Mouse (Mus musculus): ENCODE results near the gene Olfr659. TPM values are rescaled to one million over a fixed set of nuclear protein-coding genes. Genes with fewer than 3 reads are reported as not detected.

Gene Olfr659
- total and polyA plus RNA-seq, 3 experiments = not detected

DNA sequence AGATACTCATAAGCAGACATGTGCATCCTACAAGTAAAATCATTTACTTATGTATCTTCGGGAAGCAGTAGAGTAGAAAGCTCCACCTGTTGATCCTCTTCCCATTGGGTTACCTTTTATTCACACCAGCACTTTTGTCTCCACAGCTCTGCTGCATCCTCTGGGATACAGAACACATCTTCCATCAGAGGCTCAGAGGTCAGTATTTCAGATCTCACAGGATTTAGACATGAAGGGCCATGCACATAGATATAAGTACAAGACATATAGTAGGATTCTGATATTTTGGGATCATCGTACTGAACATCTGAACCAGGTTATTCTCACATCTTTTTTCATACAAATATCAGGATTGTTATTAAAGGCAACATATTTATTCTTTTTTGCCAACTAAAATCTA, 19.6 kb downstream of the Olfr659 start, which contains the start of gene Olfr661:
TSS of gene Olfr661 (plus strand) at position 301 of the 400 bp plus-strand sequence.
- no peaks in the 10 kb centered on the region for H3K27me3 ChIP-seq (ENCODE audit: control insufficient read depth in 1 of 2, insufficient read depth in 2 of 2, low read length in 2 of 2)
- no peaks in the 10 kb centered on the region for H3K79me2 ChIP-seq (ENCODE audit: control insufficient read depth, insufficient read depth, low read length, poor library complexity)
- TF ChIP-seq ETS1 (IDR thresholded peaks at IDR 0.05; ENCODE audit: low read depth, low read length) = no peak
- TF ChIP-seq POLR2AphosphoS5 (IDR thresholded peaks at IDR 0.05; ENCODE audit: borderline replicate concordance, low read depth, low read length) = no peak
- TF ChIP-seq MAFK (IDR thresholded peaks at IDR 0.05; ENCODE audit: borderline replicate concordance, low read depth, low read length) = no peak
- TF ChIP-seq CHD1 (IDR thresholded peaks at IDR 0.05; ENCODE audit: low read depth, low read length) = no peak
- TF ChIP-seq SIN3A (IDR thresholded peaks at IDR 0.05; ENCODE audit: low read length) = no peak
- TF ChIP-seq USF1 (IDR thresholded peaks at IDR 0.05; ENCODE audit: low read depth, low read length) = no peak
- no peak for TF ChIP-seq MYC (IDR thresholded peaks at IDR 0.05; ENCODE audit: low read depth, low read length)
- TF ChIP-seq RAD21 (IDR thresholded peaks at IDR 0.05; ENCODE audit: low read depth, low read length) = no peak
- H3K27ac ChIP-seq (ENCODE audit: control insufficient read depth, low read depth, low read length) = no peak within 1 kb of the TSS
- no peak for DNase-seq (ENCODE audit: low read depth, low spot score)
- no peak within 1 kb of the TSS for H3K4me3 ChIP-seq (ENCODE audit: control insufficient read depth in 1 of 2, insufficient read depth in 1 of 2, low read depth in 2 of 2, low read length in 2 of 2)
- no peak within 1 kb of the TSS for H3K9ac ChIP-seq (ENCODE audit: control insufficient read depth, low read depth, low read length, poor library complexity, severe bottlenecking)
- H3K4me1 ChIP-seq (ENCODE audit: control insufficient read depth in 1 of 2, insufficient read depth in 2 of 2, low read length in 2 of 2) = no peaks in the 10 kb centered on the region
- H3K9me3 ChIP-seq (replicated peaks; ENCODE audit: insufficient read depth, low read length) = no peaks in the 10 kb centered on the region
- H3K36me3 ChIP-seq (ENCODE audit: control insufficient read depth in 1 of 2, insufficient read depth in 2 of 2, low read length in 2 of 2) = no peaks in the 10 kb centered on the region

Other genes starting within 250 kb of the Olfr659 start
- 1.1 and 1.7 TPM in 2 replicates for gene Trim30a, start 201.6 kb upstream of the Olfr659 start, total RNA-seq (2012; rRNA removed)
- under 1 TPM in 1 of 2 experiments, not detected in 1; 0.45 TPM for gene Trim30a, start 201.6 kb upstream of the Olfr659 start, polyA plus RNA-seq (2012; ENCODE audit: insufficient read depth in 1 of 2, insufficient read length in 2 of 2, low read depth in 1 of 2, low replicate concordance in 2 of 2, missing spikeins in 1 of 2)
- not detected in 2 replicates for gene Trim30d, start 158.9 kb upstream of the Olfr659 start, total RNA-seq (2012; rRNA removed)
- not detected for gene Trim30d, start 158.9 kb upstream of the Olfr659 start, polyA plus RNA-seq (2012; ENCODE audit: insufficient read depth in 1 of 2, insufficient read length in 2 of 2, low read depth in 1 of 2, low replicate concordance in 2 of 2, missing spikeins in 1 of 2)
- not detected in 2 replicates for gene Olfr651, start 116.6 kb upstream of the Olfr659 start, total RNA-seq (2012; rRNA removed)
- gene Olfr651, start 116.6 kb upstream of the Olfr659 start, polyA plus RNA-seq (2012; ENCODE audit: insufficient read depth in 1 of 2, insufficient read length in 2 of 2, low read depth in 1 of 2, low replicate concordance in 2 of 2, missing spikeins in 1 of 2) = not detected
- not detected in 2 replicates for gene Olfr652, start 105.9 kb upstream of the Olfr659 start, total RNA-seq (2012; rRNA removed)
- gene Olfr652, start 105.9 kb upstream of the Olfr659 start, polyA plus RNA-seq (2012; ENCODE audit: insufficient read depth in 1 of 2, insufficient read length in 2 of 2, low read depth in 1 of 2, low replicate concordance in 2 of 2, missing spikeins in 1 of 2) = not detected
- gene Olfr653, start 89.4 kb upstream of the Olfr659 start, total RNA-seq (2012; rRNA removed) = not detected in 2 replicates
- not detected for gene Olfr653, start 89.4 kb upstream of the Olfr659 start, polyA plus RNA-seq (2012; ENCODE audit: insufficient read depth in 1 of 2, insufficient read length in 2 of 2, low read depth in 1 of 2, low replicate concordance in 2 of 2, missing spikeins in 1 of 2)
- not detected in 2 replicates for gene Olfr654, start 79.7 kb upstream of the Olfr659 start, total RNA-seq (2012; rRNA removed)
- not detected for gene Olfr654, start 79.7 kb upstream of the Olfr659 start, polyA plus RNA-seq (2012; ENCODE audit: insufficient read depth in 1 of 2, insufficient read length in 2 of 2, low read depth in 1 of 2, low replicate concordance in 2 of 2, missing spikeins in 1 of 2)
- gene Olfr655, start 65.0 kb upstream of the Olfr659 start, total RNA-seq (2012; rRNA removed) = not detected in 2 replicates
- 1 to 10 TPM in 1 of 2 experiments, not detected in 1; 1.3 TPM for gene Olfr655, start 65.0 kb upstream of the Olfr659 start, polyA plus RNA-seq (2012; ENCODE audit: insufficient read depth in 1 of 2, insufficient read length in 2 of 2, low read depth in 1 of 2, low replicate concordance in 2 of 2, missing spikeins in 1 of 2)
- not detected in 2 replicates for gene Olfr656, start 52.8 kb upstream of the Olfr659 start, total RNA-seq (2012; rRNA removed)
- gene Olfr656, start 52.8 kb upstream of the Olfr659 start, polyA plus RNA-seq (2012; ENCODE audit: insufficient read depth in 1 of 2, insufficient read length in 2 of 2, low read depth in 1 of 2, low replicate concordance in 2 of 2, missing spikeins in 1 of 2) = not detected
- gene Olfr657, start 42.0 kb upstream of the Olfr659 start, total RNA-seq (2012; rRNA removed) = not detected in 2 replicates
- gene Olfr657, start 42.0 kb upstream of the Olfr659 start, polyA plus RNA-seq (2012; ENCODE audit: insufficient read depth in 1 of 2, insufficient read length in 2 of 2, low read depth in 1 of 2, low replicate concordance in 2 of 2, missing spikeins in 1 of 2) = not detected
- gene Olfr658, start 19.4 kb upstream of the Olfr659 start, total RNA-seq (2012; rRNA removed) = not detected in 2 replicates
- gene Olfr658, start 19.4 kb upstream of the Olfr659 start, polyA plus RNA-seq (2012; ENCODE audit: insufficient read depth in 1 of 2, insufficient read length in 2 of 2, low read depth in 1 of 2, low replicate concordance in 2 of 2, missing spikeins in 1 of 2) = not detected
- gene Olfr661, start 19.7 kb downstream of the Olfr659 start, total RNA-seq (2012; rRNA removed) = not detected in 2 replicates
- not detected for gene Olfr661, start 19.7 kb downstream of the Olfr659 start, polyA plus RNA-seq (2012; ENCODE audit: insufficient read depth in 1 of 2, insufficient read length in 2 of 2, low read depth in 1 of 2, low replicate concordance in 2 of 2, missing spikeins in 1 of 2)
- gene Usp17le, start 110.7 kb downstream of the Olfr659 start, total RNA-seq (2012; rRNA removed) = not detected in 2 replicates
- gene Usp17le, start 110.7 kb downstream of the Olfr659 start, polyA plus RNA-seq (2012; ENCODE audit: insufficient read depth in 1 of 2, insufficient read length in 2 of 2, low read depth in 1 of 2, low replicate concordance in 2 of 2, missing spikeins in 1 of 2) = not detected
- not detected in 2 replicates for gene Usp17lb, start 175.8 kb downstream of the Olfr659 start, total RNA-seq (2012; rRNA removed)
- gene Usp17lb, start 175.8 kb downstream of the Olfr659 start, polyA plus RNA-seq (2012; ENCODE audit: insufficient read depth in 1 of 2, insufficient read length in 2 of 2, low read depth in 1 of 2, low replicate concordance in 2 of 2, missing spikeins in 1 of 2) = not detected
- not detected in 2 replicates for gene Usp17la, start 190.3 kb downstream of the Olfr659 start, total RNA-seq (2012; rRNA removed)
- not detected for gene Usp17la, start 190.3 kb downstream of the Olfr659 start, polyA plus RNA-seq (2012; ENCODE audit: insufficient read depth in 1 of 2, insufficient read length in 2 of 2, low read depth in 1 of 2, low replicate concordance in 2 of 2, missing spikeins in 1 of 2)
- gene Olfr665, start 211.3 kb downstream of the Olfr659 start, total RNA-seq (2012; rRNA removed) = not detected in 2 replicates
- not detected for gene Olfr665, start 211.3 kb downstream of the Olfr659 start, polyA plus RNA-seq (2012; ENCODE audit: insufficient read depth in 1 of 2, insufficient read length in 2 of 2, low read depth in 1 of 2, low replicate concordance in 2 of 2, missing spikeins in 1 of 2)
- not detected in 2 replicates for gene Olfr666, start 229.2 kb downstream of the Olfr659 start, total RNA-seq (2012; rRNA removed)
- gene Olfr666, start 229.2 kb downstream of the Olfr659 start, polyA plus RNA-seq (2012; ENCODE audit: insufficient read depth in 1 of 2, insufficient read length in 2 of 2, low read depth in 1 of 2, low replicate concordance in 2 of 2, missing spikeins in 1 of 2) = not detected

All from MEL (cell line).